Mouse (Mus musculus) MEL (cell line): ENCODE results near the gene Prkar1a. TPM values are rescaled to one million over a fixed set of nuclear protein-coding genes. Genes with fewer than 3 reads are reported as not detected.
A peak's percentile ranks its signal among the peaks of the same experiment; 100 is the strongest.

ENCODE experiments used
- DNase-seq: peaks from one replicate; pipeline ENCODE4 v3.0.0; 2011; ENCODE audit warnings: low read depth, low spot score
- H3K27ac ChIP-seq: 2 replicates; pipeline ENCODE4 v1.5.1; 2012; ENCODE audit warnings: low read depth, mild to moderate bottlenecking, control low read depth, low read length, moderate library complexity; ENCODE audit not compliant: control insufficient read depth
- H3K27me3 ChIP-seq, 2 experiments: fragments of 150-350 bp in 1 of 2; sonication (generic) in 1 of 2; 2 replicates each; pipeline ENCODE4 v1.6.1; 2012; ENCODE audit warnings: low read length in 2 of 2, mild to moderate bottlenecking in 2 of 2, improper control_type of control experiment in 1 of 2, moderate library complexity in 1 of 2; ENCODE audit not compliant: insufficient read depth in 2 of 2, control insufficient read depth in 1 of 2
- H3K36me3 ChIP-seq, 2 experiments: 2 replicates each; pipeline ENCODE4 v1.6.1; 2012 to 2014; ENCODE audit warnings: low read length in 2 of 2, improper control_type of control experiment in 1 of 2, inconsistent platforms in 1 of 2, mild to moderate bottlenecking in 1 of 2; ENCODE audit not compliant: insufficient read depth in 2 of 2, control insufficient read depth in 1 of 2
- H3K4me1 ChIP-seq, 2 experiments: fragments of 150-350 bp in 1 of 2; sonication (generic) in 1 of 2; 2 replicates each; pipeline ENCODE4 v1.6.1; 2012; ENCODE audit warnings: low read length in 2 of 2, improper control_type of control experiment in 1 of 2, mild to moderate bottlenecking in 1 of 2; ENCODE audit not compliant: insufficient read depth in 2 of 2, control insufficient read depth in 1 of 2
- H3K4me3 ChIP-seq, 2 experiments: fragments of 150-350 bp in 1 of 2; sonication (generic) in 1 of 2; 2 replicates each; pipeline ENCODE4 v1.5.1; 2012; ENCODE audit warnings: low read depth in 2 of 2, low read length in 2 of 2, mild to moderate bottlenecking in 2 of 2, moderate library complexity in 2 of 2, control low read depth in 1 of 2, improper control_type of control experiment in 1 of 2; ENCODE audit not compliant: control insufficient read depth in 1 of 2, insufficient read depth in 1 of 2
- H3K79me2 ChIP-seq: 2 replicates; pipeline ENCODE4 v1.6.1; 2012; ENCODE audit warnings: mild to moderate bottlenecking, low read length, moderate library complexity; ENCODE audit not compliant: control insufficient read depth, poor library complexity, insufficient read depth
- H3K9ac ChIP-seq: 2 replicates; pipeline ENCODE4 v1.6.1; 2012; ENCODE audit warnings: low read depth, mild to moderate bottlenecking, control low read depth, low read length, moderate library complexity; ENCODE audit not compliant: control insufficient read depth, poor library complexity, severe bottlenecking
- H3K9me3 ChIP-seq: fragments of 150-350 bp; sonication (generic); replicated peaks from 2 replicates; pipeline ENCODE4 v1.6.1; 2012; ENCODE audit warnings: mild to moderate bottlenecking, low read length, improper control_type of control experiment, moderate library complexity; ENCODE audit not compliant: insufficient read depth
- BHLHE40 ChIP-seq: IDR thresholded peaks from 2 replicates; pipeline ENCODE4 v1.6.1; 2012; ENCODE audit warnings: low read depth, mild to moderate bottlenecking, inconsistent platforms, low read length, improper control_type of control experiment, borderline replicate concordance
- CHD1 ChIP-seq: IDR thresholded peaks from 2 replicates; pipeline ENCODE4 v1.6.1; 2012; ENCODE audit warnings: low read depth, mild to moderate bottlenecking, inconsistent platforms, low read length, improper control_type of control experiment
- CHD2 ChIP-seq: IDR thresholded peaks from 2 replicates; pipeline ENCODE4 v1.6.1; 2011; ENCODE audit warnings: low read length, improper control_type of control experiment
- CTCF ChIP-seq, 3 experiments: IDR thresholded peaks in 2 of 3; conservative IDR thresholded peaks in 1 of 3; 2 replicates each; pipeline ENCODE4 v1.5.1; 2011 to 2012; ENCODE audit warnings: low read length in 3 of 3, low read depth in 2 of 3, mild to moderate bottlenecking in 2 of 3, improper control_type of control experiment in 1 of 3, inconsistent platforms in 1 of 3, mixed read lengths in 1 of 3, moderate library complexity in 1 of 3; ENCODE audit not compliant: control insufficient read depth in 1 of 3, insufficient read depth in 1 of 3, poor library complexity in 1 of 3, severe bottlenecking in 1 of 3
- E2F4 ChIP-seq: IDR thresholded peaks from 2 replicates; pipeline ENCODE4 v1.6.1; 2011; ENCODE audit warnings: low read depth, low read length, improper control_type of control experiment, borderline replicate concordance
- ELF1 ChIP-seq: IDR thresholded peaks from 2 replicates; pipeline ENCODE4 v1.6.1; 2014; ENCODE audit warnings: low read depth, mild to moderate bottlenecking, inconsistent platforms, low read length, improper control_type of control experiment, moderate library complexity
- EP300 ChIP-seq, 2 experiments: IDR thresholded peaks; 2 replicates each; pipeline ENCODE4 v1.6.1; 2011; ENCODE audit warnings: improper control_type of control experiment in 2 of 2, low read length in 2 of 2, low read depth in 1 of 2, mild to moderate bottlenecking in 1 of 2
- ETS1 ChIP-seq: IDR thresholded peaks from 2 replicates; pipeline ENCODE4 v1.6.1; 2012; ENCODE audit warnings: low read depth, mild to moderate bottlenecking, inconsistent platforms, low read length, improper control_type of control experiment, moderate library complexity
- GABPA ChIP-seq: IDR thresholded peaks from 2 replicates; pipeline ENCODE4 v1.6.1; 2012; ENCODE audit warnings: low read depth, mild to moderate bottlenecking, inconsistent platforms, low read length, improper control_type of control experiment, moderate library complexity
- GATA1 ChIP-seq: IDR thresholded peaks from 2 replicates; pipeline ENCODE4 v1.6.1; 2011; ENCODE audit warnings: low read depth, low read length, improper control_type of control experiment
- KAT2A ChIP-seq: conservative IDR thresholded peaks from 2 replicates; pipeline ENCODE4 v1.6.1; 2012; ENCODE audit warnings: low read depth, low read length, improper control_type of control experiment, inconsistent platforms
- MAFK ChIP-seq: IDR thresholded peaks from 2 replicates; pipeline ENCODE4 v1.6.1; 2011; ENCODE audit warnings: low read depth, mild to moderate bottlenecking, low read length, improper control_type of control experiment, borderline replicate concordance
- MAZ ChIP-seq: IDR thresholded peaks from 2 replicates; pipeline ENCODE4 v1.6.1; 2012; ENCODE audit warnings: low read depth, mild to moderate bottlenecking, inconsistent platforms, low read length, improper control_type of control experiment
- MEF2A ChIP-seq: IDR thresholded peaks from 2 replicates; pipeline ENCODE4 v1.6.1; 2014; ENCODE audit warnings: low read depth, mild to moderate bottlenecking, inconsistent platforms, low read length, improper control_type of control experiment; ENCODE audit not compliant: poor library complexity, insufficient replicate concordance, severe bottlenecking; ENCODE audit errors: extremely low read depth
- MXI1 ChIP-seq: IDR thresholded peaks from 2 replicates; pipeline ENCODE4 v1.6.1; 2011; ENCODE audit warnings: mild to moderate bottlenecking, low read depth, low read length, improper control_type of control experiment
- MYB ChIP-seq: IDR thresholded peaks from 2 replicates; pipeline ENCODE4 v1.6.1; 2011; ENCODE audit warnings: mild to moderate bottlenecking, low read depth, low read length, improper control_type of control experiment
- NELFE ChIP-seq: IDR thresholded peaks from 2 replicates; pipeline ENCODE4 v1.6.1; 2011; ENCODE audit warnings: low read depth, low read length, improper control_type of control experiment
- POLR2A ChIP-seq, 2 experiments: IDR thresholded peaks; 2 replicates each; pipeline ENCODE4 v1.6.1; 2011 to 2012; ENCODE audit warnings: low read length in 2 of 2, mild to moderate bottlenecking in 2 of 2, control low read depth in 1 of 2, improper control_type of control experiment in 1 of 2, low read depth in 1 of 2, moderate library complexity in 1 of 2; ENCODE audit not compliant: control insufficient read depth in 1 of 2, insufficient read depth in 1 of 2, poor library complexity in 1 of 2
- POLR2AphosphoS5 ChIP-seq: IDR thresholded peaks from 2 replicates; pipeline ENCODE4 v1.6.1; 2012; ENCODE audit warnings: low read depth, borderline replicate concordance, mild to moderate bottlenecking, inconsistent platforms, low read length, moderate library complexity, mixed read lengths
- RAD21 ChIP-seq: IDR thresholded peaks from 2 replicates; pipeline ENCODE4 v1.6.1; 2011; ENCODE audit warnings: mild to moderate bottlenecking, low read depth, low read length, improper control_type of control experiment
- RCOR1 ChIP-seq: IDR thresholded peaks from 2 replicates; pipeline ENCODE4 v1.6.1; 2012; ENCODE audit warnings: low read depth, mild to moderate bottlenecking, inconsistent platforms, low read length, improper control_type of control experiment
- SIN3A ChIP-seq: IDR thresholded peaks from 2 replicates; pipeline ENCODE4 v1.6.1; 2012; ENCODE audit warnings: low read length, improper control_type of control experiment, inconsistent platforms
- SMC3 ChIP-seq: IDR thresholded peaks from 2 replicates; pipeline ENCODE4 v1.6.1; 2011; ENCODE audit warnings: low read depth, low read length, improper control_type of control experiment
- USF2 ChIP-seq, 2 experiments: IDR thresholded peaks; 2 replicates each; pipeline ENCODE4 v1.6.1; 2011 to 2012; ENCODE audit warnings: improper control_type of control experiment in 2 of 2, low read length in 2 of 2, borderline replicate concordance in 1 of 2, inconsistent platforms in 1 of 2, low read depth in 1 of 2, mild to moderate bottlenecking in 1 of 2; ENCODE audit not compliant: insufficient read depth in 1 of 2
- ZC3H11A ChIP-seq: IDR thresholded peaks from 2 replicates; pipeline ENCODE4 v1.6.1; 2012; ENCODE audit warnings: low read depth, mild to moderate bottlenecking, inconsistent platforms, low read length, improper control_type of control experiment
- ZKSCAN1 ChIP-seq: IDR thresholded peaks from 2 replicates; pipeline ENCODE4 v1.6.1; 2012; ENCODE audit warnings: low read depth, mild to moderate bottlenecking, inconsistent platforms, low read length, improper control_type of control experiment, moderate library complexity
- ZMIZ1 ChIP-seq: IDR thresholded peaks from 2 replicates; pipeline ENCODE4 v1.6.1; 2012; ENCODE audit warnings: low read depth, mild to moderate bottlenecking, inconsistent platforms, low read length, improper control_type of control experiment, moderate library complexity
- ZNF384 ChIP-seq: IDR thresholded peaks from 2 replicates; pipeline ENCODE4 v1.6.1; 2012; ENCODE audit warnings: low read depth, mild to moderate bottlenecking, inconsistent platforms, low read length, improper control_type of control experiment
- polyA plus RNA-seq, 2 experiments: library from polyadenylated mRNA; stranded (reverse) in 1 of 2; unstranded in 1 of 2; fragments of >175 nt in 1 of 2; fragments of >200 nt in 1 of 2; gene quantifications; 2 replicates each; pipeline versions ENCODE4 v1.2.1 to v1.2.4; 2012; ENCODE audit warnings: low replicate concordance in 2 of 2, low read depth in 1 of 2; ENCODE audit not compliant: insufficient read length in 2 of 2, insufficient read depth in 1 of 2, missing spikeins in 1 of 2
- total RNA-seq: library from RNA; depleted of rRNA; stranded (reverse); fragments of 300-350 nt; gene quantifications from 2 replicates; pipeline ENCODE4 v1.2.3, GENCODE M21; 2012

Gene Prkar1a
- total and polyA plus RNA-seq, 3 experiments, result 69.6 to 152 TPM; not detected in 1

- TF ChIP-seq CHD1 (no peak), POLR2A (IDR thresholded peaks at IDR 0.05; ENCODE audit: control insufficient read depth in 1 of 2, insufficient read depth in 1 of 2, low read depth in 1 of 2, low read length in 2 of 2, poor library complexity in 1 of 2) (peak; percentile 29 to 54; a peak in 2 of 4 replicates), ELF1 (0 out of 2 replicates have a peak, but pooled peaks have one; percentile 21), SMC3 (no peak), MYB (no peak), CTCF (IDR thresholded peaks at IDR 0.05 in 2 of 3, conservative IDR thresholded peaks at IDR 0.05 in 1 of 3; ENCODE audit: control insufficient read depth in 1 of 3, insufficient read depth in 1 of 3, low read depth in 2 of 3, low read length in 3 of 3, poor library complexity in 1 of 3, severe bottlenecking in 1 of 3) (no peak), E2F4 (no peak), ZMIZ1 (no peak), RAD21 (no peak), CHD2 (no peak), MXI1 (peak; percentile 99), MEF2A (no peak), NELFE (peak; percentile 40; the same call in 1 of the 2 replicates), RCOR1 (no peak), MAZ (no peak; the same call in none of the 2 replicates)
Measured at GRCm38 (mm10) chr11:109611303-109612149, 37.7 kb upstream of the Prkar1a start, which contains the start of gene Wipi1 (continued).

GRCm38 (mm10) chr11:109612871-109613529, 36.2 kb upstream of the Prkar1a start:
- Histone ChIP-seq H3K79me2 (no peaks in the 10 kb centered on the region), H3K9ac (peak overlapping the region; percentile 40), H3K9me3 (no peaks in the 10 kb centered on the region), H3K36me3 (peaks cover 0 to 29% of the 10 kb centered on the region in 2 experiments; a peak in 2 of 4 replicates), H3K27me3 (no peaks in the 10 kb centered on the region), H3K4me3 (peak overlapping the region; percentile 33 to 44), H3K4me1 (peaks cover 14 to 34% of the 10 kb centered on the region in 2 experiments), H3K27ac (peak overlapping the region; percentile 88)
- DNase-seq, result peak; percentile 85
- peak; percentile 86 for TF ChIP-seq MAZ
- TF ChIP-seq RCOR1, result peak; percentile 87
- 0 out of 2 replicates have a peak, but pooled peaks have one; percentile 14 for TF ChIP-seq KAT2A
- no peak for TF ChIP-seq POLR2AphosphoS5
- 0 out of 2 replicates have a peak, but pooled peaks have one; percentile 60 for TF ChIP-seq MAFK
- TF ChIP-seq USF2 (IDR thresholded peaks at IDR 0.05; ENCODE audit: borderline replicate concordance in 1 of 2, insufficient read depth in 1 of 2, low read depth in 1 of 2, low read length in 2 of 2), result no peak
- peak; percentile 30; the same call in 1 of the 2 replicates for TF ChIP-seq BHLHE40
- no peak for TF ChIP-seq ZC3H11A
- no peak for TF ChIP-seq RAD21
- no peak for TF ChIP-seq POLR2A (IDR thresholded peaks at IDR 0.05; ENCODE audit: control insufficient read depth in 1 of 2, insufficient read depth in 1 of 2, low read depth in 1 of 2, low read length in 2 of 2, poor library complexity in 1 of 2)
- TF ChIP-seq CTCF (IDR thresholded peaks at IDR 0.05 in 2 of 3, conservative IDR thresholded peaks at IDR 0.05 in 1 of 3; ENCODE audit: control insufficient read depth in 1 of 3, insufficient read depth in 1 of 3, low read depth in 2 of 3, low read length in 3 of 3, poor library complexity in 1 of 3, severe bottlenecking in 1 of 3), result no peak
- peak; percentile 90 for TF ChIP-seq SIN3A
- TF ChIP-seq ETS1, result peak; percentile 83
- TF ChIP-seq GATA1, result peak; percentile 92
- no peak for TF ChIP-seq MXI1
- TF ChIP-seq E2F4, result no peak
- no peak for TF ChIP-seq ZKSCAN1
- TF ChIP-seq EP300 (IDR thresholded peaks at IDR 0.05; ENCODE audit: low read depth in 1 of 2, low read length in 2 of 2), result peak; percentile 88 to 92
- TF ChIP-seq MYB, result peak; percentile 57; the same call in 1 of the 2 replicates
- no peak for TF ChIP-seq CHD2
- no peak for TF ChIP-seq GABPA
- no peak; the same call in 1 of the 2 replicates for TF ChIP-seq CHD1
- TF ChIP-seq ZNF384, result no peak
- TF ChIP-seq MEF2A, result no peak
- TF ChIP-seq ZMIZ1, result no peak
